Mouse (Mus musculus): ENCODE data around the gene Il18rap.
A peak's percentile ranks its signal among the peaks of the same experiment; 100 is the strongest.

The Il18rap gene

GRCm38 (mm10) chr1:40514851-40515585, at the start of gene Il18rap:
Il18rap (plus strand) TSS chr1:40515362.
- DNase-seq = no peak

GRCm38 (mm10) chr1:40465477-40466430, 49.4 kb upstream of the Il18rap start, which contains the start of gene Il18r1:
Il18r1 (plus strand) TSS chr1:40465552.
- DNase-seq = peak; percentile 36 to 43

GRCm38 (mm10) chr1:40467306-40467705, 47.9 kb upstream of the Il18rap start:
- DNase-seq = no peak

GRCm38 (mm10) chr1:40468805-40469204, 46.4 kb upstream of the Il18rap start:
- DNase-seq = no peak

- DNase-seq = no peak
These were observed 45.3 kb upstream of the Il18rap start for GRCm38 (mm10) chr1:40469900-40470299.

- DNase-seq = no peak
These were observed 42.8 kb upstream of the Il18rap start for GRCm38 (mm10) chr1:40472401-40472800.

GRCm38 (mm10) chr1:40473640-40474039, 41.5 kb upstream of the Il18rap start:
- no peak for DNase-seq

- DNase-seq = no peak
These were observed 40.8 kb upstream of the Il18rap start for GRCm38 (mm10) chr1:40474336-40474735.

GRCm38 (mm10) chr1:40475697-40476096, 39.5 kb upstream of the Il18rap start:
- no peak for DNase-seq

- DNase-seq = no peak
These were observed 38.4 kb upstream of the Il18rap start for GRCm38 (mm10) chr1:40476756-40477155.

- no peak for DNase-seq
These were observed 35.6 kb upstream of the Il18rap start for GRCm38 (mm10) chr1:40479505-40479923.

- no peak for DNase-seq
These were observed 20.6 kb upstream of the Il18rap start for GRCm38 (mm10) chr1:40494594-40494993.

- DNase-seq = no peak
These were observed 15.5 kb upstream of the Il18rap start for GRCm38 (mm10) chr1:40499708-40500107.

- no peak for DNase-seq
These were observed 14.0 kb upstream of the Il18rap start for GRCm38 (mm10) chr1:40501126-40501525.

GRCm38 (mm10) chr1:40501546-40502398, 13.4 kb upstream of the Il18rap start:
- no peak for DNase-seq

- DNase-seq = no peak
These were observed 10.6 kb upstream of the Il18rap start for GRCm38 (mm10) chr1:40504548-40504947.

- DNase-seq = no peak
These were observed 1.2 kb downstream of the Il18rap start for GRCm38 (mm10) chr1:40516364-40516763.

- DNase-seq = no peak
These were observed 7.8 kb downstream of the Il18rap start for GRCm38 (mm10) chr1:40522918-40523317.

- DNase-seq = no peak
These were observed 9.0 kb downstream of the Il18rap start for GRCm38 (mm10) chr1:40523971-40524722.

GRCm38 (mm10) chr1:40529287-40529686, 14.1 kb downstream of the Il18rap start:
- no peak for DNase-seq

GRCm38 (mm10) chr1:40537577-40537976, 22.4 kb downstream of the Il18rap start:
- no peak for DNase-seq

- DNase-seq = peak in 1 of 2 experiments; percentile 55
These were observed 29.5 kb downstream of the Il18rap start for GRCm38 (mm10) chr1:40544650-40545049.

All from spleen, adult 18-20 months (tissue).